Mouse (Mus musculus): ENCODE results near the gene Sema4g. TPM values are rescaled to one million over a fixed set of nuclear protein-coding genes. Genes with fewer than 3 reads are reported as not detected.

The Sema4g gene
- polyA plus RNA-seq, 1 experiment from 2014 or later, result 11.3 TPM

DNA sequence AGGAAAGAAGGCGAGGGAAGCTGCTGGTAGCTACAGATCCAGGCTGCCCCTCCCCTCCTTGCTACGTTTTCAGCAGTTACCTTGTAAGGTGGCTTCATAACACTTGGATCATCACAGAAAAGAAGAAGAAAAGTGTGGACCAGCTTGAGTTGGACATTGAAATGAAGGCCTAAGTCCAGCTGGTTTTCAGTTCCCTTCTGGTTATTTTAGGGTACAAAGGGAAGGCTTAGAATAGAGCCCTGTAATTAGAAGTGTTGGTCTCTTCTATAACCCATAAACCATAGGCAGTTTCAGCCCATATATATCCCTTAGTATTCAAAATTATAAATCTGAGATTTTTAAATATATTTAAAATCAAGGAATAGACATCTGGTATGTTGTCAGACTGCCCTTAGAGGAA, 8.1 kb upstream of the Sema4g start:
- H3K27ac ChIP-seq (ENCODE audit: low read depth), result no peak overlapping the region
- TF ChIP-seq CTCF (IDR thresholded peaks at IDR 0.05; ENCODE audit: low read depth) (no peak), EP300 (IDR thresholded peaks at IDR 0.05; ENCODE audit: low read depth) (no peak)
- no peaks in the 10 kb centered on the region for H3K27me3 ChIP-seq (ENCODE audit: insufficient read depth, low read length)
- H3K36me3 ChIP-seq (replicated peaks; ENCODE audit: insufficient read depth, low read length), result peaks cover 50% of the 10 kb centered on the region
- H3K4me1 ChIP-seq (ENCODE audit: insufficient read depth), result peaks cover 10% of the 10 kb centered on the region
- no peak overlapping the region for H3K4me3 ChIP-seq (ENCODE audit: low read depth, low read length)
- H3K9me3 ChIP-seq (ENCODE audit: low read length), result no peaks in the 10 kb centered on the region
- no peak overlapping the region for H3K9ac ChIP-seq (replicated peaks)
- ATAC-seq (no peak), DNase-seq (no peak)
- WGBS (ENCODE audit: insufficient replicate concordance), result 83% methylated on average over 2 of the region's 2 CpGs
- no peak overlapping the region for H3K4me2 ChIP-seq (ENCODE audit: low read depth, low read length)

- no peaks in the 10 kb centered on the region for H3K27me3 ChIP-seq (ENCODE audit: insufficient read depth, low read length)
- no peak for TF ChIP-seq CTCF (IDR thresholded peaks at IDR 0.05; ENCODE audit: low read depth)
- TF ChIP-seq EP300 (IDR thresholded peaks at IDR 0.05; ENCODE audit: low read depth), result no peak
- WGBS (ENCODE audit: insufficient replicate concordance), result 59% methylated on average over 7 of the region's 7 CpGs
- no peaks in the 10 kb centered on the region for H3K9me3 ChIP-seq (ENCODE audit: low read length)
- peak overlapping the region; percentile 78 for H3K27ac ChIP-seq (ENCODE audit: low read depth)
- H3K4me3 ChIP-seq (ENCODE audit: low read depth, low read length), result no peak overlapping the region
- peaks cover 14% of the 10 kb centered on the region for H3K4me1 ChIP-seq (ENCODE audit: insufficient read depth)
- ATAC-seq (peak; percentile 68), DNase-seq (no peak)
- no peak overlapping the region for H3K4me2 ChIP-seq (ENCODE audit: low read depth, low read length)
- H3K9ac ChIP-seq (replicated peaks), result no peak overlapping the region
- H3K36me3 ChIP-seq (replicated peaks; ENCODE audit: insufficient read depth, low read length), result peaks cover 35% of the 10 kb centered on the region
Observed at GRCm38 (mm10) chr19:44982477-44983115, 6.3 kb upstream of the Sema4g start.

GRCm38 (mm10) chr19:44983366-44983765, 5.5 kb upstream of the Sema4g start:
- Histone ChIP-seq H3K4me2 (ENCODE audit: low read depth, low read length) (no peak overlapping the region), H3K4me1 (ENCODE audit: insufficient read depth) (peaks cover 16% of the 10 kb centered on the region), H3K9ac (replicated peaks) (no peak overlapping the region), H3K27ac (ENCODE audit: low read depth) (peak overlapping the region; percentile 78), H3K4me3 (ENCODE audit: low read depth, low read length) (no peak overlapping the region), H3K36me3 (replicated peaks; ENCODE audit: insufficient read depth, low read length) (peaks cover 28% of the 10 kb centered on the region), H3K27me3 (ENCODE audit: insufficient read depth, low read length) (no peaks in the 10 kb centered on the region), H3K9me3 (ENCODE audit: low read length) (no peaks in the 10 kb centered on the region)
- DNase-seq, result no peak
- no peak for ATAC-seq
- TF ChIP-seq EP300 (IDR thresholded peaks at IDR 0.05; ENCODE audit: low read depth) (no peak), CTCF (IDR thresholded peaks at IDR 0.05; ENCODE audit: low read depth) (no peak)
- WGBS (ENCODE audit: insufficient replicate concordance), result 85% methylated on average over 6 of the region's 6 CpGs

DNA sequence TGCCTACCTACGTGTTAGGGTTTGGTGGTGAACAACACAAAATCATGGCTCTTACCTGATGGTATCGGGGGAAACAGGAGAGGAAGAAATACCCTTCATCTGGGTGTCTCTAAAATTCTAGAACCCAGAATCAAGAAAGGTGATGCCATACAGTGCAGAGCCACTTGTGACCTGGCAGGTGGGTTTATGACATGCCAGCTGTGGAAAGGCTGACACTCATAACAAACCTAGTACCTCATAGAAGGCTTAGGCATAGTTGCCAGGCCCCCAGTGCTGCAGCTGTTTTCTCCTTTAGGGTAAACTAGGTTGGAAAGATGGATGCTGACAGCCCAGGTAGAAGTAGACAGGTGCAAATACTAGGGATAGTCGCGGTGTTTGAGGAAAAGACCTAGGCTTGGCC, 4.5 kb upstream of the Sema4g start:
- H3K4me1 ChIP-seq (ENCODE audit: insufficient read depth), result peaks cover 18% of the 10 kb centered on the region
- H3K36me3 ChIP-seq (replicated peaks; ENCODE audit: insufficient read depth, low read length), result peaks cover 19% of the 10 kb centered on the region
- H3K27me3 ChIP-seq (ENCODE audit: insufficient read depth, low read length), result peaks cover 6% of the 10 kb centered on the region; the same call in 1 of the 2 replicates
- no peak for DNase-seq
- 82% methylated on average over 4 of the region's 4 CpGs for WGBS (ENCODE audit: insufficient replicate concordance)
- no peak overlapping the region for H3K9ac ChIP-seq (replicated peaks)
- H3K4me3 ChIP-seq (ENCODE audit: low read depth, low read length), result no peak overlapping the region
- 0 out of 2 replicates have a peak overlapping the region, but pooled peaks have one; percentile 12 for H3K27ac ChIP-seq (ENCODE audit: low read depth)
- ATAC-seq, result no peak
- TF ChIP-seq CTCF (IDR thresholded peaks at IDR 0.05; ENCODE audit: low read depth) (no peak), EP300 (IDR thresholded peaks at IDR 0.05; ENCODE audit: low read depth) (no peak)
- no peaks in the 10 kb centered on the region for H3K9me3 ChIP-seq (ENCODE audit: low read length)
- no peak overlapping the region for H3K4me2 ChIP-seq (ENCODE audit: low read depth, low read length)

DNA sequence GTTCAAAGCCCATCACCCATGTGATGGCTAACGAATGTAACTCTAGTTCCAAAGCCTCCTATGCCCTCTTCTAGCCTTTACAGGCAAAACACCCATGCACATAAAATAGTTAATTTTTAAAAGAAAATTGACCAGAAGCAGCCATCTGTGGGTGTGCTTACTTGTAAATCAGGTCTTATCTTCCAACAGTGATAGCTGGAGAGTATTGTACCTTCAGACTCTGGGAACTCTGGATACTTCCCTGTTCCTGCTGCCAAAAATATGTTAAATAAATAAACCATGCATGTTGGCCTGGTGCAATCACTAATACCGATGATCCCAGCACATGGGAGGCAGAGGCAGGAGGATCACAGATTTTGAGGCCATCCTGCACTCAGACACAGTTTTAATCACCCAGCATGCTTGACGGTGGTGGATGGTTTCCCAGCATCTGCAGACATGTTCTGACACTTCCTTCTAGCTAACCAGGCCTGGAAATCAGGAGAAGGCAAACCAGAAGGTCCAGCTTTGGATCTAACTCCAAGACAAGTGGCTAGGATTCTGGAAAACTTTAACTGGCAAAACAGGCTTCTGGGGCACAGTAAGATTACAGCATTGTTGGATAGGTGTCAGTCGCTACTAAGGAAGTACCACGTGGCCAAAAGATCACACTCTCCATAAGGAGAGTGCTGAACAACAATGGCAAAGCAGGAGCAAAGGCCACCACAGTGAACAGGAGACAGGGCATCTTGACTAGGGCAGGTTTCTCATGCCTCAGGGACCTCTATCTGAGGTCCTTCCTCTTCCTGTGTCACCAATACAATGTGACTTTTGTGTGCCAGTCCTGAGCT, 3.5 kb upstream of the Sema4g start:
- Histone ChIP-seq H3K27me3 (ENCODE audit: insufficient read depth, low read length) (peaks cover 9% of the 10 kb centered on the region; the same call in 1 of the 2 replicates), H3K4me2 (ENCODE audit: low read depth, low read length) (no peak overlapping the region), H3K4me1 (ENCODE audit: insufficient read depth) (peaks cover 18% of the 10 kb centered on the region), H3K27ac (ENCODE audit: low read depth) (peak overlapping the region; percentile 12; the same call in 1 of the 2 replicates), H3K36me3 (replicated peaks; ENCODE audit: insufficient read depth, low read length) (peaks cover 13% of the 10 kb centered on the region), H3K9me3 (ENCODE audit: low read length) (no peaks in the 10 kb centered on the region), H3K4me3 (ENCODE audit: low read depth, low read length) (no peak overlapping the region), H3K9ac (replicated peaks) (no peak overlapping the region)
- 40% methylated on average over 5 of the region's 5 CpGs for WGBS (ENCODE audit: insufficient replicate concordance)
- TF ChIP-seq EP300 (IDR thresholded peaks at IDR 0.05; ENCODE audit: low read depth) (no peak), CTCF (IDR thresholded peaks at IDR 0.05; ENCODE audit: low read depth) (no peak)
- ATAC-seq (no peak), DNase-seq (no peak)

DNA sequence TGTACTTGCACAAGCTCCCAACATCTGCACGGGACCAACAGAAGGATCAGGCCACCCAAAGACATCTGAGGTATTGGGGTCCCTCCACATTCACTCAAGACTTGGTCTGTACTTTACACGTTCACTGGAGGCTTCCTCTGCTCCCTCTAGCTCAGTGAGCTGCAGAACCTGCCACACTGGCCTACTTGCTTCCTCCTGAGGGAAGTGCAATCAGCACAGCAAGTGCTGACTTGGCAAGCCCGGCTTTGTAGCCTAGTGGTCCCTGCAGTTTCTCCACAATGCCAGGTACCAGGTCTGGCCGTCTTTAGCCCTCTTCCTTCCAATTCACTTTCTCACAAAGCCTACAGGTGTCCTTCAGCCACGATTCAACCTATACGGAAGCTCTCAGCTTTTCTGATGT, 1.9 kb upstream of the Sema4g start:
- Histone ChIP-seq H3K27me3 (ENCODE audit: insufficient read depth, low read length) (peaks cover 9% of the 10 kb centered on the region; the same call in 1 of the 2 replicates), H3K4me1 (ENCODE audit: insufficient read depth) (peaks cover 18% of the 10 kb centered on the region), H3K4me2 (ENCODE audit: low read depth, low read length) (no peak overlapping the region), H3K27ac (ENCODE audit: low read depth) (no peak overlapping the region), H3K36me3 (replicated peaks; ENCODE audit: insufficient read depth, low read length) (peaks cover 1% of the 10 kb centered on the region; the same call in 1 of the 2 replicates), H3K4me3 (ENCODE audit: low read depth, low read length) (no peak overlapping the region), H3K9me3 (ENCODE audit: low read length) (no peaks in the 10 kb centered on the region), H3K9ac (replicated peaks) (no peak overlapping the region)
- DNase-seq (no peak), ATAC-seq (no peak)
- TF ChIP-seq CTCF (IDR thresholded peaks at IDR 0.05; ENCODE audit: low read depth), result no peak
- no peak for TF ChIP-seq EP300 (IDR thresholded peaks at IDR 0.05; ENCODE audit: low read depth)
- 55% methylated on average over 6 of the region's 6 CpGs for WGBS (ENCODE audit: insufficient replicate concordance)

Measured in liver, postnatal 0 days (tissue).